Mouse (Mus musculus) heart, postnatal 0 days (tissue): ENCODE data around the gene Gm12569.

ENCODE experiments used
- CTCF ChIP-seq: IDR thresholded peaks from 2 replicates; pipeline ENCODE4 v1.5.1; 2016; ENCODE audit warnings: antibody characterized with exemption, control low read depth, low read depth
- EP300 ChIP-seq: IDR thresholded peaks from 2 replicates; pipeline ENCODE4 v1.6.1; 2016; ENCODE audit warnings: antibody characterized with exemption, low read depth

GRCm38 (mm10) chr11:51265326-51265725 is 45.1 kb downstream of the Gm12569 start:
- TF ChIP-seq CTCF (peak; percentile 64), EP300 (no peak)
